Mouse (Mus musculus) limb, embryonic 10.5 days (tissue): ENCODE measurements around the gene Serpinc1. TPM values are rescaled to one million over a fixed set of nuclear protein-coding genes. Genes with fewer than 3 reads are reported as not detected.

ENCODE experiments used
- DNase-seq: peaks from one replicate; pipeline ENCODE4 v3.0.0-alpha.2; 2017; ENCODE audit warnings: low spot score
- H3K27ac ChIP-seq: fragments of 300-500 bp; sonication (generic); 2 replicates; pipeline ENCODE4 v1.5.1; 2016; ENCODE audit warnings: mild to moderate bottlenecking
- H3K27me3 ChIP-seq: fragments of 300-500 bp; sonication (generic); 2 replicates; pipeline ENCODE4 v1.6.1; 2016; ENCODE audit warnings: low read depth, mild to moderate bottlenecking; ENCODE audit not compliant: poor library complexity, severe bottlenecking
- H3K36me3 ChIP-seq: fragments of 300-500 bp; sonication (generic); 2 replicates; pipeline ENCODE4 v1.6.1; 2016; ENCODE audit warnings: mild to moderate bottlenecking, moderate library complexity
- H3K4me1 ChIP-seq: fragments of 300-500 bp; sonication (generic); 2 replicates; pipeline ENCODE4 v1.6.1; 2016
- H3K4me3 ChIP-seq: fragments of 300-500 bp; sonication (generic); 2 replicates; pipeline ENCODE4 v1.5.1; 2016; ENCODE audit warnings: mild to moderate bottlenecking, moderate library complexity
- H3K9me3 ChIP-seq: fragments of 300-500 bp; sonication (generic); replicated peaks from 2 replicates; pipeline ENCODE4 v1.6.1; 2016; ENCODE audit warnings: mild to moderate bottlenecking
- WGBS: fragments of 180-500 bp; shearing (Covaris S2); methylation state at CpG from one replicate; pipeline ENCODE4 v1.1.7; 2016; 5-methylcytosine and 5-hydroxymethylcytosine counted together
- polyA plus RNA-seq: library from polyadenylated mRNA; unstranded; fragments of >200 nt; fragmentation: Nextera tagmentation; extraction: Ambion mirVana; gene quantifications from 2 replicates; pipeline ENCODE4 v1.2.1, GENCODE M21; 2016

Serpinc1 gene
- polyA plus RNA-seq, 1 experiment from 2014 or later: 2.0 TPM

GRCm38 (mm10) chr1:161039741-161040425 is 61.5 kb downstream of the Serpinc1 start:
- Histone ChIP-seq H3K36me3 (peaks cover 83% of the 10 kb centered on the region), H3K4me3 (no peak overlapping the region), H3K9me3 (no peaks in the 10 kb centered on the region), H3K4me1 (peaks cover 6% of the 10 kb centered on the region; the same call in 1 of the 2 replicates), H3K27ac (no peak overlapping the region), H3K27me3 (no peaks in the 10 kb centered on the region)
- peak; percentile 59 for DNase-seq
- WGBS: 10% methylated on average over 3 of the region's 3 CpGs

- DNase-seq: peak; percentile 33
- H3K27me3 ChIP-seq: no peaks in the 10 kb centered on the region
- 63% methylated on average over 1 of the region's 1 CpGs for WGBS
- no peak overlapping the region for H3K27ac ChIP-seq
- H3K4me1 ChIP-seq: peaks cover 6% of the 10 kb centered on the region; the same call in 1 of the 2 replicates
- no peak overlapping the region for H3K4me3 ChIP-seq
- no peaks in the 10 kb centered on the region for H3K9me3 ChIP-seq
- peaks cover 88% of the 10 kb centered on the region for H3K36me3 ChIP-seq
Observed at GRCm38 (mm10) chr1:161040426-161040770, 62.0 kb downstream of the Serpinc1 start.

- Histone ChIP-seq H3K27ac (no peak overlapping the region), H3K27me3 (no peaks in the 10 kb centered on the region), H3K36me3 (peaks cover 88% of the 10 kb centered on the region), H3K4me1 (peaks cover 6% of the 10 kb centered on the region; the same call in 1 of the 2 replicates), H3K4me3 (no peak overlapping the region), H3K9me3 (no peaks in the 10 kb centered on the region)
- DNase-seq: no peak
Observed at GRCm38 (mm10) chr1:161040855-161041254, 62.5 kb downstream of the Serpinc1 start.

DNA sequence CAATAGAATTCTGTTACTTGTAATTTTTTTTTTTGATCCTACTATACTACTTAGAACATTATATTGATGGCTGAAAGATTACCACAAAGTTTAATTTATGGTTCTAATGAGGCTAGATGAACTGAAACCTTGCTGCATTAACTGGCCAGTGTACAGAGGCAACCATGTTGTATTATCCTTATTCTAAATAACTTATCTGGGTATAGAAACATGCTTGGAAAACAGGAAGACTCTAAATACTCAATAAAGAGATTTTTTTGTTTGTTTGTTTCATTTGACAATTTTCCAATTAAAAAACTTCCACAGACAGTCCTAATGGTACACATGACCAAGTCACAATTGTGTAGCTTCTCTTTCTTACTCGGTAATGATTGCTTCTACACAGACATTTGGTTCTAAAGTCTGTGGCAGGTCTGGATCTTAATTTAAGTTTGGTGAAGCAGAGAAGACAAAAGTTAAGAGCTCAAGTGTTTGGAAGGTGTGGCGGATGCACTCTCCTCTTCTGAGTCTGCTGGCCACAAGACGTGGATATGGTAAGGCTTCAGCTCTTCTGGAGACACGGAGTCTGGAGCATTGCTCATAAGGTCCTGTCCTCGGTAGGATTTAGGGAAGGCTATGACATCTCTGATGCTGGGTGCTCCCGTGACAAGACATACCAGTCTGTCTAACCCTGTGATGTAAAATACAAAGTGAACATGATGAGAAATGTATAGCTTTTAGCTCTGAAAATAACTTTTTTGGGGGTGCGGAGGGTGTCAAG is 63.1 kb downstream of the Serpinc1 start:
- peaks cover 88% of the 10 kb centered on the region for H3K36me3 ChIP-seq
- H3K9me3 ChIP-seq: no peaks in the 10 kb centered on the region
- peaks cover 6% of the 10 kb centered on the region; the same call in 1 of the 2 replicates for H3K4me1 ChIP-seq
- DNase-seq: no peak
- no peak overlapping the region for H3K4me3 ChIP-seq
- no peak overlapping the region for H3K27ac ChIP-seq
- WGBS: 94% methylated on average over 7 of the region's 7 CpGs
- H3K27me3 ChIP-seq: no peaks in the 10 kb centered on the region

DNA sequence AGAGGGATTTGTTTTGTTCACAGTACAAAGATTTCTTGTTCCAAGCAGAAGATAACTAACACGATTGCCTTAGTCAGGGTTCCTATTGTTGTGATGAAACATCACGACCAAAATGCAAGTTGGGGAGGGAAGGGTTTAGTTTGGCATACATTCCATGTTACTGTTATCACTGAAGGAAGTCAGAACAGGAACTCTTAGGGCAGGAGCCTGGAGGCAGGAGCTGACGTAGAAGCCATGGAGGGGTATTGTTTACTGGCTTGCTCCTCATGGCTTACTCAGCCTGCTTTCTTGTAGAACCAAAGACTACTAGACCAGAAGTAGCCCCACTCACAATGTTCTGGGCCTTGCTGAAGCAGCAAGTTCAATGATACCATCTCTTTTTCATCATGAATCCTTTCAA is 68.6 kb downstream of the Serpinc1 start:
- WGBS: 89% methylated on average over 3 of the region's 3 CpGs
- no peaks in the 10 kb centered on the region for H3K4me1 ChIP-seq
- no peak for DNase-seq
- no peaks in the 10 kb centered on the region for H3K27me3 ChIP-seq
- no peak overlapping the region for H3K4me3 ChIP-seq
- no peak overlapping the region for H3K27ac ChIP-seq
- H3K36me3 ChIP-seq: peaks cover 92% of the 10 kb centered on the region
- no peaks in the 10 kb centered on the region for H3K9me3 ChIP-seq

Other genes starting within 250 kb of the Serpinc1 start
- 9.0 and 12.5 TPM in 2 replicates for gene Rabgap1l, start 185.4 kb upstream of the Serpinc1 start, polyA plus RNA-seq
- gene Rc3h1, start 72.2 kb upstream of the Serpinc1 start, polyA plus RNA-seq: 8.3 and 9.0 TPM in 2 replicates
- 6.2 and 8.6 TPM in 2 replicates for gene Zbtb37, start 56.3 kb downstream of the Serpinc1 start, polyA plus RNA-seq
- 66.7 and 74.6 TPM in 2 replicates for gene Dars2, start 92.1 kb downstream of the Serpinc1 start, polyA plus RNA-seq
- 40.1 and 44.6 TPM in 2 replicates for gene Cenpl, start 92.1 kb downstream of the Serpinc1 start, polyA plus RNA-seq
- 14.4 and 16.3 TPM in 2 replicates for gene Klhl20, start 152.9 kb downstream of the Serpinc1 start, polyA plus RNA-seq
- 3.2 and 4.4 TPM in 2 replicates for gene Ankrd45, start 164.1 kb downstream of the Serpinc1 start, polyA plus RNA-seq
- gene Tex50, start 180.7 kb downstream of the Serpinc1 start, polyA plus RNA-seq: 0.16 TPM in 1 of 2 replicates, not detected in the other